Mouse (Mus musculus) CH12.LX (cell line): ENCODE measurements around the gene Hspb7. TPM values are rescaled to one million over a fixed set of nuclear protein-coding genes. Genes with fewer than 3 reads are reported as not detected.

Experiments used
- DNase-seq: peaks from one replicate; pipeline ENCODE4 v3.0.0-alpha.2; 2013; ENCODE audit errors: extremely low read depth
- H3K27ac ChIP-seq: 2 replicates; pipeline ENCODE4 v1.5.1; 2012; ENCODE audit warnings: low read depth, mild to moderate bottlenecking, control low read depth, moderate library complexity; ENCODE audit not compliant: insufficient read depth
- H3K27me3 ChIP-seq: replicated peaks from 2 replicates; pipeline ENCODE3; 2012; ENCODE audit warnings: inconsistent platforms
- H3K36me3 ChIP-seq, 2 experiments: replicated peaks in 1 of 2; 2 replicates each; pipeline versions ENCODE3 to v1.6.1; 2012; ENCODE audit warnings: inconsistent platforms in 1 of 2, low read length in 1 of 2, mild to moderate bottlenecking in 1 of 2, mixed read lengths in 1 of 2, moderate library complexity in 1 of 2; ENCODE audit not compliant: control insufficient read depth in 1 of 2, insufficient read depth in 1 of 2
- H3K4me1 ChIP-seq, 2 experiments: 2 replicates each; pipeline ENCODE4 v1.6.1; 2012; ENCODE audit warnings: inconsistent platforms in 1 of 2, moderate library complexity in 1 of 2; ENCODE audit not compliant: insufficient read depth in 2 of 2, control insufficient read depth in 1 of 2
- H3K4me2 ChIP-seq: 2 replicates; pipeline ENCODE4 v1.6.1; 2012; ENCODE audit warnings: low read depth, mild to moderate bottlenecking, control low read depth; ENCODE audit not compliant: poor library complexity, insufficient read depth, severe bottlenecking
- H3K4me3 ChIP-seq, 3 experiments: fragments of 150-350 bp in 1 of 3; sonication (generic) in 1 of 3; replicated peaks in 1 of 3; 2 replicates each; pipeline versions ENCODE3 to v1.5.1; 2011 to 2012; ENCODE audit warnings: low read depth in 2 of 3, low read length in 2 of 3, mild to moderate bottlenecking in 2 of 3, moderate library complexity in 2 of 3, control low read depth in 1 of 3, improper control_type of control experiment in 1 of 3, inconsistent platforms in 1 of 3, mixed read lengths in 1 of 3; ENCODE audit not compliant: poor library complexity in 1 of 3
- H3K79me2 ChIP-seq: replicated peaks from 2 replicates; pipeline ENCODE4 v1.6.1; 2012; ENCODE audit warnings: mild to moderate bottlenecking, moderate library complexity; ENCODE audit not compliant: control insufficient read depth, poor library complexity, insufficient read depth, severe bottlenecking; ENCODE audit errors: extremely low read depth
- H3K9ac ChIP-seq: 2 replicates; pipeline ENCODE4 v1.6.1; 2012; ENCODE audit warnings: low read depth, mild to moderate bottlenecking, control low read depth, moderate library complexity; ENCODE audit not compliant: insufficient read depth
- H3K9me3 ChIP-seq: replicated peaks from 2 replicates; pipeline ENCODE3; 2012; ENCODE audit warnings: low read length, inconsistent platforms, mixed read lengths
- BHLHE40 ChIP-seq: IDR thresholded peaks from 2 replicates; pipeline ENCODE4 v1.6.1; 2011; ENCODE audit warnings: mild to moderate bottlenecking, low read depth, low read length, improper control_type of control experiment
- CHD1 ChIP-seq: IDR thresholded peaks from 2 replicates; pipeline ENCODE4 v1.6.1; 2012; ENCODE audit warnings: low read depth, low read length, improper control_type of control experiment, inconsistent platforms
- CHD2 ChIP-seq: IDR thresholded peaks from 2 replicates; pipeline ENCODE4 v1.6.1; 2011; ENCODE audit warnings: low read length, improper control_type of control experiment
- CTCF ChIP-seq, 2 experiments: IDR thresholded peaks in 1 of 2; conservative IDR thresholded peaks in 1 of 2; 2 replicates each; pipeline ENCODE4 v1.5.1; 2011 to 2012; ENCODE audit warnings: low read depth in 2 of 2, low read length in 2 of 2, improper control_type of control experiment in 1 of 2, inconsistent platforms in 1 of 2, mild to moderate bottlenecking in 1 of 2, moderate library complexity in 1 of 2
- E2F4 ChIP-seq: IDR thresholded peaks from 2 replicates; pipeline ENCODE4 v1.6.1; 2011; ENCODE audit warnings: low read depth, low read length, improper control_type of control experiment; ENCODE audit not compliant: insufficient replicate concordance
- ELF1 ChIP-seq: IDR thresholded peaks from 2 replicates; pipeline ENCODE4 v1.6.1; 2014; ENCODE audit warnings: low read depth, mild to moderate bottlenecking, inconsistent platforms, low read length, improper control_type of control experiment
- EP300 ChIP-seq: IDR thresholded peaks from 2 replicates; pipeline ENCODE4 v1.6.1; 2011; ENCODE audit warnings: low read length, improper control_type of control experiment
- ETS1 ChIP-seq: conservative IDR thresholded peaks from 2 replicates; pipeline ENCODE4 v1.6.1; 2012; ENCODE audit warnings: low read depth, mild to moderate bottlenecking, inconsistent platforms, low read length, improper control_type of control experiment, moderate library complexity
- GABPA ChIP-seq: IDR thresholded peaks from 2 replicates; pipeline ENCODE4 v1.6.1; 2012; ENCODE audit warnings: low read depth, low read length, improper control_type of control experiment, inconsistent platforms; ENCODE audit not compliant: insufficient replicate concordance
- HCFC1 ChIP-seq: IDR thresholded peaks from 2 replicates; pipeline ENCODE4 v1.6.1; 2012; ENCODE audit warnings: low read depth, mild to moderate bottlenecking, inconsistent platforms, low read length, improper control_type of control experiment
- IRF4 ChIP-seq: IDR thresholded peaks from 2 replicates; pipeline ENCODE4 v1.6.1; 2014; ENCODE audit warnings: low read depth, mild to moderate bottlenecking, inconsistent platforms, low read length, improper control_type of control experiment
- JUN ChIP-seq: IDR thresholded peaks from 2 replicates; pipeline ENCODE4 v1.6.1; 2011; ENCODE audit warnings: low read depth, mild to moderate bottlenecking, low read length, improper control_type of control experiment, moderate library complexity; ENCODE audit not compliant: insufficient read depth
- JUND ChIP-seq: conservative IDR thresholded peaks from 2 replicates; pipeline ENCODE4 v1.6.1; 2011; ENCODE audit warnings: low read depth, low read length, improper control_type of control experiment
- KAT2A ChIP-seq: IDR thresholded peaks from 2 replicates; pipeline ENCODE4 v1.6.1; 2012; ENCODE audit warnings: low read length, improper control_type of control experiment, inconsistent platforms; ENCODE audit not compliant: insufficient replicate concordance
- MAFK ChIP-seq: IDR thresholded peaks from 2 replicates; pipeline ENCODE4 v1.6.1; 2011; ENCODE audit warnings: low read length, improper control_type of control experiment; ENCODE audit not compliant: insufficient replicate concordance
- MAX ChIP-seq: IDR thresholded peaks from 2 replicates; pipeline ENCODE4 v1.6.1; 2011; ENCODE audit warnings: low read length, improper control_type of control experiment
- MAZ ChIP-seq: IDR thresholded peaks from 2 replicates; pipeline ENCODE4 v1.6.1; 2012; ENCODE audit warnings: low read depth, mild to moderate bottlenecking, inconsistent platforms, low read length, improper control_type of control experiment, moderate library complexity
- MEF2A ChIP-seq: IDR thresholded peaks from 2 replicates; pipeline ENCODE4 v1.6.1; 2014; ENCODE audit warnings: low read depth, mild to moderate bottlenecking, inconsistent platforms, low read length, improper control_type of control experiment, borderline replicate concordance
- MXI1 ChIP-seq: IDR thresholded peaks from 2 replicates; pipeline ENCODE4 v1.6.1; 2011; ENCODE audit warnings: mild to moderate bottlenecking, low read depth, low read length, improper control_type of control experiment
- MYC ChIP-seq: IDR thresholded peaks from 2 replicates; pipeline ENCODE4 v1.6.1; 2011; ENCODE audit warnings: low read depth, mild to moderate bottlenecking, improper control_type of control experiment, low read length
- NELFE ChIP-seq: IDR thresholded peaks from 2 replicates; pipeline ENCODE4 v1.6.1; 2011; ENCODE audit warnings: low read depth, low read length, improper control_type of control experiment
- NRF1 ChIP-seq: IDR thresholded peaks from 2 replicates; pipeline ENCODE4 v1.6.1; 2014; ENCODE audit warnings: low read depth, mild to moderate bottlenecking, inconsistent platforms, low read length, improper control_type of control experiment, moderate library complexity
- PAX5 ChIP-seq: IDR thresholded peaks from 2 replicates; pipeline ENCODE4 v1.6.1; 2012; ENCODE audit warnings: low read length, inconsistent platforms, mixed read lengths
- POLR2A ChIP-seq: IDR thresholded peaks from 2 replicates; pipeline ENCODE4 v1.6.1; 2011; ENCODE audit warnings: low read depth, mild to moderate bottlenecking, improper control_type of control experiment, low read length
- POLR2AphosphoS2 ChIP-seq: IDR thresholded peaks from 2 replicates; pipeline ENCODE4 v1.6.1; 2011; ENCODE audit warnings: low read depth, low read length, improper control_type of control experiment
- RAD21 ChIP-seq: IDR thresholded peaks from 2 replicates; pipeline ENCODE4 v1.6.1; 2011; ENCODE audit warnings: low read depth, mild to moderate bottlenecking, low read length, improper control_type of control experiment, moderate library complexity
- RCOR1 ChIP-seq: conservative IDR thresholded peaks from 2 replicates; pipeline ENCODE4 v1.6.1; 2012; ENCODE audit warnings: low read depth, mild to moderate bottlenecking, inconsistent platforms, low read length, improper control_type of control experiment
- SIN3A ChIP-seq: IDR thresholded peaks from 2 replicates; pipeline ENCODE4 v1.6.1; 2012; ENCODE audit warnings: low read length, improper control_type of control experiment, inconsistent platforms
- SMC3 ChIP-seq: IDR thresholded peaks from 2 replicates; pipeline ENCODE4 v1.6.1; 2011; ENCODE audit warnings: low read depth, low read length, improper control_type of control experiment
- TBP ChIP-seq: conservative IDR thresholded peaks from 2 replicates; pipeline ENCODE4 v1.6.1; 2011; ENCODE audit warnings: low read depth, low read length, improper control_type of control experiment
- TCF12 ChIP-seq: IDR thresholded peaks from 2 replicates; pipeline ENCODE4 v1.6.1; 2014; ENCODE audit warnings: low read depth, mild to moderate bottlenecking, inconsistent platforms, low read length, improper control_type of control experiment
- UBTF ChIP-seq: IDR thresholded peaks from 2 replicates; pipeline ENCODE4 v1.6.1; 2012; ENCODE audit warnings: low read depth, mild to moderate bottlenecking, inconsistent platforms, low read length, improper control_type of control experiment, moderate library complexity
- USF1 ChIP-seq: IDR thresholded peaks from 2 replicates; pipeline ENCODE4 v1.6.1; 2014; ENCODE audit warnings: low read depth, mild to moderate bottlenecking, inconsistent platforms, low read length, improper control_type of control experiment
- USF2 ChIP-seq: conservative IDR thresholded peaks from 2 replicates; pipeline ENCODE4 v1.6.1; 2011; ENCODE audit warnings: low read depth, low read length, improper control_type of control experiment
- ZC3H11A ChIP-seq: IDR thresholded peaks from 2 replicates; pipeline ENCODE4 v1.6.1; 2012; ENCODE audit warnings: low read depth, mild to moderate bottlenecking, inconsistent platforms, low read length, improper control_type of control experiment
- ZKSCAN1 ChIP-seq: IDR thresholded peaks from 2 replicates; pipeline ENCODE4 v1.6.1; 2012; ENCODE audit warnings: low read depth, inconsistent platforms, low read length, improper control_type of control experiment, borderline replicate concordance
- ZMIZ1 ChIP-seq: IDR thresholded peaks from 2 replicates; pipeline ENCODE4 v1.6.1; 2012; ENCODE audit warnings: low read depth, mild to moderate bottlenecking, inconsistent platforms, low read length, improper control_type of control experiment
- ZNF384 ChIP-seq: IDR thresholded peaks from 2 replicates; pipeline ENCODE4 v1.6.1; 2012; ENCODE audit warnings: low read depth, low read length, improper control_type of control experiment, inconsistent platforms
- dilution Hi-C: fragments of 300-500 bp; cut with MboI; formaldehyde crosslinking; loops from 2 replicates; pipeline ENCODE4 v1.14.3; 2020; ENCODE audit warnings: low sequenced_read_pairs; ENCODE audit not compliant: extremely low pct_unique_long_range_greater_than_20kb, extremely low pct_ligation_motif_present
- in situ Hi-C: fragments of 300-500 bp; cut with MboI; formaldehyde crosslinking; loops from 3 replicates; pipeline ENCODE4 v1.14.3; 2019; ENCODE audit warnings: low sequenced_read_pairs, low pct_ligation_motif_present, low pct_unique_long_range_greater_than_20kb, mixed read lengths
- polyA plus RNA-seq: library from polyadenylated mRNA; unstranded; fragments of >175 nt; gene quantifications from 2 replicates; pipeline ENCODE4 v1.2.1, GENCODE M21; 2012; ENCODE audit warnings: low read depth; ENCODE audit not compliant: insufficient read length
- total RNA-seq, 2 experiments: library from RNA; depleted of rRNA; stranded (reverse); fragments of 300-350 nt in 1 of 2; fragments of >200 nt in 1 of 2; gene quantifications; 2 replicates each; pipeline ENCODE4 v1.2.3; 2012 to 2014

Gene Hspb7
- total and polyA plus RNA-seq, 3 experiments, result 0.04 TPM; not detected in 2

GRCm38 (mm10) chr4:141404518-141405313, 15.9 kb upstream of the Hspb7 start:
- DNase-seq, result peak; percentile 92
- 0 out of 2 replicates have a peak overlapping the region, but pooled peaks have one; percentile 23 for H3K4me2 ChIP-seq
- dilution Hi-C loops, result no loop called here
- H3K9ac ChIP-seq, result no peak overlapping the region
- in situ Hi-C loops, result loop anchor here (5.0 to 25.0 kb wide), 3 partner anchors 178 to 683 kb away; partner anchors contain the start of gene Tmem51
- H3K9me3 ChIP-seq, result no peaks in the 10 kb centered on the region
- H3K4me3 ChIP-seq, result no peak overlapping the region
- TF ChIP-seq GABPA (no peak), MAZ (peak; percentile 61; the same call in 1 of the 2 replicates), CHD1 (no peak), USF1 (no peak), NRF1 (peak; percentile 33; the same call in 1 of the 2 replicates), ZC3H11A (peak; percentile 86), TCF12 (0 out of 2 replicates have a peak, but pooled peaks have one; percentile 36), SMC3 (peak; percentile 96), ZKSCAN1 (no peak), IRF4 (0 out of 2 replicates have a peak, but pooled peaks have one; percentile 17), E2F4 (no peak), MAFK (no peak), ZNF384 (no peak), JUND (no peak; the same call in 1 of the 2 replicates), RCOR1 (no peak), CTCF (conservative IDR thresholded peaks at IDR 0.05 in 1 of 2, IDR thresholded peaks at IDR 0.05 in 1 of 2; ENCODE audit: low read depth in 2 of 2, low read length in 2 of 2) (peak; percentile 97 to 98), KAT2A (no peak), BHLHE40 (peak; percentile 31; the same call in 1 of the 2 replicates), NELFE (peak; percentile 32; the same call in 1 of the 2 replicates), HCFC1 (no peak), JUN (peak; percentile 17; the same call in 1 of the 2 replicates), RAD21 (peak; percentile 99), MEF2A (peak; percentile 59), MYC (peak; percentile 80), ELF1 (0 out of 2 replicates have a peak, but pooled peaks have one; percentile 31), ETS1 (no peak), EP300 (no peak), PAX5 (no peak), CHD2 (0 out of 2 replicates have a peak, but pooled peaks have one; percentile 44), UBTF (no peak), USF2 (no peak), SIN3A (peak; percentile 43; the same call in 1 of the 2 replicates), MXI1 (no peak), POLR2A (no peak), ZMIZ1 (no peak), MAX (peak; percentile 88), POLR2AphosphoS2 (no peak), TBP (no peak)
- peaks cover 14 to 29% of the 10 kb centered on the region in 2 experiments for H3K4me1 ChIP-seq
- peaks cover 11% of the 10 kb centered on the region for H3K27me3 ChIP-seq
- H3K27ac ChIP-seq, result no peak overlapping the region
- no peaks in the 10 kb centered on the region for H3K36me3 ChIP-seq
- H3K79me2 ChIP-seq, result no peaks in the 10 kb centered on the region
